Mouse (Mus musculus) forebrain, embryonic 15.5 days (tissue): Measurements from ENCODE around the gene Srsf3. TPM values are rescaled to one million over a fixed set of nuclear protein-coding genes. Genes with fewer than 3 reads are reported as not detected.

Experiments
- ATAC-seq: fragments of 200-750 bp; cut with Nextera tagmentation; replicated peaks from 2 replicates; pipeline ENCODE4 v1.8.0; 2017; ENCODE audit warnings: mild to moderate bottlenecking, moderate TSS enrichment, moderate library complexity
- H3K27ac ChIP-seq: fragments of 300-500 bp; sonication (generic); replicated peaks from 2 replicates; pipeline ENCODE4 v1.5.1; 2015; ENCODE audit warnings: mild to moderate bottlenecking, inconsistent platforms
- H3K27me3 ChIP-seq: fragments of 300-500 bp; sonication (generic); 2 replicates; pipeline ENCODE4 v1.6.1; 2015; ENCODE audit warnings: inconsistent platforms
- H3K36me3 ChIP-seq: fragments of 300-500 bp; sonication (generic); 2 replicates; pipeline ENCODE4 v1.6.1; 2015; ENCODE audit warnings: mild to moderate bottlenecking, inconsistent platforms
- H3K4me1 ChIP-seq: fragments of 300-500 bp; sonication (generic); 2 replicates; pipeline ENCODE4 v1.6.1; 2015; ENCODE audit warnings: inconsistent platforms
- H3K4me2 ChIP-seq: fragments of 300-500 bp; sonication (generic); replicated peaks from 2 replicates; pipeline ENCODE4 v1.6.1; 2015; ENCODE audit warnings: mild to moderate bottlenecking, inconsistent platforms
- H3K4me3 ChIP-seq: fragments of 300-500 bp; sonication (generic); 2 replicates; pipeline ENCODE4 v1.5.1; 2015; ENCODE audit warnings: mild to moderate bottlenecking, inconsistent platforms
- H3K9ac ChIP-seq: fragments of 300-500 bp; sonication (generic); replicated peaks from 2 replicates; pipeline ENCODE4 v1.6.1; 2015; ENCODE audit warnings: mild to moderate bottlenecking, inconsistent platforms
- H3K9me3 ChIP-seq: fragments of 300-500 bp; sonication (generic); 2 replicates; pipeline ENCODE4 v1.6.1; 2016; ENCODE audit warnings: inconsistent platforms
- WGBS: fragments of 180-500 bp; shearing (Covaris S2); methylation state at CpG from one replicate; pipeline ENCODE4 v1.1.7; 2015; ENCODE audit warnings: mixed read lengths; 5-methylcytosine and 5-hydroxymethylcytosine counted together
- polyA plus RNA-seq: library from polyadenylated mRNA; unstranded; fragments of >200 nt; fragmentation: Nextera tagmentation; extraction: Ambion mirVana; gene quantifications from 2 replicates; pipeline ENCODE4 v1.2.1, GENCODE M21; 2015

Srsf3 gene
- polyA plus RNA-seq, 1 experiment from 2014 or later: 620 TPM

DNA sequence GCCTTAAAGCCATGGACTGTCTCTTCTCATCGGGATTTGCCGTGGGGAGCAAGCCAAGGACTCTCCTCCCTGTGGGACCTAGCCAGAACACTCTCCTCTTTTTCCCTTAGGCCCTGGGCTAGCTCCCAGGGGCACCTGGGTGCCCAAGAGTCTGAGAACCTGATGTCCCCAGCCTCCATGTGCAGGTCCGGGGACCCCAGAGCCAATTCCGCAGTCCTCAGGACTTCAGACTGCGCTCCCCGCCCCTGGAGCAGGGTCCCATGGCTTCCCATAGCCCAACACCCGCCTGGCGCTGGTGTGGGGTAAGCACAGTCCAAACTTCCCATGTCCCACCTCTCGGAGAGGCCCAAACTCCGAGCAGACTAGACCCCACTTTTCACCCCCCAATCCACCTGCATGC lies 52.8 kb downstream of the Srsf3 start:
- no peaks in the 10 kb centered on the region for H3K9me3 ChIP-seq
- peaks cover 4% of the 10 kb centered on the region; the same call in 1 of the 2 replicates for H3K27me3 ChIP-seq
- no peak overlapping the region for H3K9ac ChIP-seq
- no peak overlapping the region for H3K4me2 ChIP-seq
- H3K4me1 ChIP-seq: peaks cover 16% of the 10 kb centered on the region
- no peak overlapping the region for H3K4me3 ChIP-seq
- no peak overlapping the region for H3K27ac ChIP-seq
- H3K36me3 ChIP-seq: no peaks in the 10 kb centered on the region
- no peak for ATAC-seq
- 82% methylated on average over 10 of the region's 10 CpGs for WGBS

DNA sequence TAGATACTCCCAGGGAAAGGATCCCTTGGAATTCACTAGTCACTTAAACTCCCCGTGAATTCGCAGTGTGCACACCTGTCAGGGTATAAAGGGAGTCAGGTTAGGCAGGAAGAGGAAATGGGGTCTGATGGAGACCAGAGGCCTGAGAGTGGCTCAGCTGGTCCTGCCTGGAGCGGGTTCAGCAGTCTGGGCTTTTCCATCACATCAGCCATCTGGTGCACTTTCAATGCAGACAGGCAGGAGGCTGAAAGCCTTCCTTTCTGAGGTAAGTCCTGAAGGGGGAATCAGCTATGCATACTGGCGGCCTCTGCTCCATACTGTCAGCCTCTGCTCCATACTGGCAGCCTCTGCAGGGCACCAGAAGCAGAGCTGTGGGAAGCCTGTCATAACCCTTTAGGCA lies 54.5 kb downstream of the Srsf3 start:
- no peak for ATAC-seq
- 68% methylated on average over 4 of the region's 4 CpGs for WGBS
- Histone ChIP-seq H3K27me3 (no peaks in the 10 kb centered on the region), H3K4me3 (no peak overlapping the region), H3K36me3 (no peaks in the 10 kb centered on the region), H3K4me2 (no peak overlapping the region), H3K4me1 (peaks cover 4% of the 10 kb centered on the region), H3K27ac (no peak overlapping the region), H3K9me3 (no peaks in the 10 kb centered on the region), H3K9ac (no peak overlapping the region)

DNA sequence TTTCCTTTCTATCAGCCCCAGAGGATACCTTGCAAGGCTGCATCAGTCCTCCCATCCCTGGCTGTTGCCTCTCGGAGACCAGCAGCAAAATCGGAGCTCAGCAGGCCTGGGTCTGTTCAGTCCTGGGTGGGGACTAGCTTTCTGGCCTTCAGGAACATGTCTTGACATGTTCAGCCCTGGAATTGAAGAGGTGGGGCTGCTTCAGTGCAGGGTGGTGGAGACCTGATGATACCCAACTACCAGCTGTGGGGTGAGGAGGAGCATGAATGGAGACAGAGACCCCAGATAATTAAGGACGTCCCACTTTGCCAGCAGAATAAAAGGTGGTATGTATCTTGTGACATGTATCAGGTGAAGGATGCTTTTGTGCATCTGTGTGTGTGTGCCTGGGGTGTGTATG lies 58.3 kb downstream of the Srsf3 start, which contains the start of gene Cdkn1a:
Cdkn1a (plus strand) TSS at position 201 of the 400 bp plus-strand sequence.
- H3K4me2 ChIP-seq: no peak within 1 kb of the TSS
- H3K9ac ChIP-seq: no peak within 1 kb of the TSS
- WGBS: 75% methylated on average over 3 of the region's 3 CpGs
- no peak within 1 kb of the TSS for H3K27ac ChIP-seq
- no peaks in the 10 kb centered on the region for H3K9me3 ChIP-seq
- no peaks in the 10 kb centered on the region for H3K36me3 ChIP-seq
- peaks cover 12% of the 10 kb centered on the region; the same call in 1 of the 2 replicates for H3K27me3 ChIP-seq
- ATAC-seq: no peak
- H3K4me3 ChIP-seq: no peak within 1 kb of the TSS
- H3K4me1 ChIP-seq: peaks cover 25% of the 10 kb centered on the region

DNA sequence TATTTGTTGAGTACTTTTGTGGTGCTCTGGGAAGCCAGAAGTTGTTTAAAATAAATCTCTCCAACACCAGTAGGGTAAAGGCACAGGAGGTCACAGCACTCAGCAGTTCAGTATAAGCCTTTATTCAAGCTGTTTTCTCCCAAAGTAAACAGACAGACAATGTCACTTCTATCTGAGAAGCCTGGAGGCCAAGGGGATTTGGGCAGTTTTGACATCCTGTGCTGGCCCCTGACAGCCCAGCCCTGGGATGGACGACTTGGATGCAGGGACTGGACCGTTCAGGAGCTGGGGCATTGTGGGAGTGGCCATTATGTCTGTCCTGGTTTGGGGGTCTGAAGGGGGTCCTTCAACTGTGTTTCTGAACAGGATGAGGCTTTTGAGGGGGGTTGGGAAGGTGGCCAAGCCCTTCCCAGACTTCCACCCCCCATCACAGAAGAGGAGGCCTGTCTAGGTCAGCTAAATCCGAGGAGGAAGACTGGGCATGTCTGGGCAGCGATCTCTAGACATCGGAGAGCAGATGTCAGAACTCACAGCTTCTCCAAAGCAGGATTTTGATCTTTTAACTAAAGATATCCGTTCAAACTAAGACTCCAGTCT lies 59.0 kb downstream of the Srsf3 start:
- no peak overlapping the region for H3K9ac ChIP-seq
- H3K4me2 ChIP-seq: no peak overlapping the region
- H3K4me1 ChIP-seq: peaks cover 25% of the 10 kb centered on the region
- H3K9me3 ChIP-seq: no peaks in the 10 kb centered on the region
- H3K4me3 ChIP-seq: no peak overlapping the region
- 48% methylated on average over 6 of the region's 6 CpGs for WGBS
- ATAC-seq: no peak
- H3K36me3 ChIP-seq: no peaks in the 10 kb centered on the region
- H3K27ac ChIP-seq: no peak overlapping the region
- peaks cover 13% of the 10 kb centered on the region; the same call in 1 of the 2 replicates for H3K27me3 ChIP-seq

DNA sequence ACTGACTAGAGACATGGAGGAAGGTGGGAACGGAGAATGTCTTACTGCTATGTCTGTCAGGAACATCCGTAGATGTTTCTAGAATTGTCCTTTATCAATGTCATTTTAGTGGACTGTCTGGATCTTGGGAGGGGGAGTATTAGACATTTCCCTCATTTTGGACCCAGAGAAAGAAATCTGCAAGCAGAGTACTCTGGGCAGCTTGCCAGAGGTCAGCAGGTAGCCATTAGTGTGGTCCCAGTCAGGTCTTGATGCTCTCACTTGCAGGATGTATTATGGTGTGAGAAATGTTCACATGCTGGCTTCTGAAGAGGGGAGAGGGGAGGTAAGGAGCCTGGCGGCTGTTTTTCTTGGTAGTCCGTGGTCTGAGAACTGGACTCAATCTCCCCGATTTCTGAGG lies 60.1 kb downstream of the Srsf3 start:
- H3K27ac ChIP-seq: no peak overlapping the region
- no peaks in the 10 kb centered on the region for H3K36me3 ChIP-seq
- H3K9me3 ChIP-seq: no peaks in the 10 kb centered on the region
- no peak overlapping the region for H3K4me2 ChIP-seq
- no peak overlapping the region for H3K9ac ChIP-seq
- no peak overlapping the region for H3K4me3 ChIP-seq
- no peak for ATAC-seq
- H3K27me3 ChIP-seq: peaks cover 17% of the 10 kb centered on the region; the same call in 1 of the 2 replicates
- peaks cover 25% of the 10 kb centered on the region for H3K4me1 ChIP-seq
- WGBS: 61% methylated on average over 5 of the region's 5 CpGs

Other genes starting within 250 kb of the Srsf3 start
- gene Brpf3, start 231.5 kb upstream of the Srsf3 start, polyA plus RNA-seq: 8.0 TPM in 2 replicates
- gene Pnpla1, start 174.2 kb upstream of the Srsf3 start, polyA plus RNA-seq: not detected in 2 replicates
- 0.51 and 0.67 TPM in 2 replicates for gene 4930539E08Rik, start 117.3 kb upstream of the Srsf3 start, polyA plus RNA-seq
- gene Pxt1, start 88.8 kb upstream of the Srsf3 start, polyA plus RNA-seq: not detected in 2 replicates
- 118 TPM in 2 replicates for gene Kctd20, start 80.7 kb upstream of the Srsf3 start, polyA plus RNA-seq
- 119 and 128 TPM in 2 replicates for gene Stk38, start 24.6 kb upstream of the Srsf3 start, polyA plus RNA-seq
- gene Cdkn1a, start 58.3 kb downstream of the Srsf3 start, polyA plus RNA-seq: 39.2 and 39.4 TPM in 2 replicates
- 0.05 TPM in 1 of 2 replicates, not detected in the other for gene Rab44, start 81.5 kb downstream of the Srsf3 start, polyA plus RNA-seq
- 21.3 and 24.9 TPM in 2 replicates for gene Cpne5, start 205.5 kb downstream of the Srsf3 start, polyA plus RNA-seq
- gene Ppil1, start 231.6 kb downstream of the Srsf3 start, polyA plus RNA-seq: 126 and 128 TPM in 2 replicates
- 96.2 and 96.4 TPM in 2 replicates for gene BC004004, start 236.2 kb downstream of the Srsf3 start, polyA plus RNA-seq